Mouse (Mus musculus) hindbrain, embryonic 13.5 days (tissue): ENCODE measurements around the gene Fmnl3. TPM values are rescaled to one million over a fixed set of nuclear protein-coding genes. Genes with fewer than 3 reads are reported as not detected.

Experiments
- ATAC-seq: fragments of 200-750 bp; cut with Nextera tagmentation; 2 replicates; pipeline ENCODE4 v1.8.0; 2017; ENCODE audit warnings: moderate TSS enrichment; ENCODE audit not compliant: low FRiP score
- H3K27ac ChIP-seq: fragments of 300-500 bp; sonication (generic); 2 replicates; pipeline ENCODE4 v1.5.1; 2015; ENCODE audit warnings: inconsistent platforms, mild to moderate bottlenecking, moderate library complexity
- H3K27me3 ChIP-seq: fragments of 300-500 bp; sonication (generic); 2 replicates; pipeline ENCODE4 v1.6.1; 2015; ENCODE audit warnings: mild to moderate bottlenecking, inconsistent platforms
- H3K36me3 ChIP-seq: fragments of 300-500 bp; sonication (generic); 2 replicates; pipeline ENCODE4 v1.6.1; 2015; ENCODE audit warnings: mild to moderate bottlenecking, inconsistent platforms
- H3K4me1 ChIP-seq: fragments of 300-500 bp; sonication (generic); replicated peaks from 2 replicates; pipeline ENCODE4 v1.6.1; 2015; ENCODE audit warnings: inconsistent platforms
- H3K4me2 ChIP-seq: fragments of 300-500 bp; sonication (generic); 2 replicates; pipeline ENCODE4 v1.6.1; 2015; ENCODE audit warnings: inconsistent platforms, mild to moderate bottlenecking, moderate library complexity
- H3K4me3 ChIP-seq: fragments of 300-500 bp; sonication (generic); 2 replicates; pipeline ENCODE4 v1.5.1; 2015; ENCODE audit warnings: mild to moderate bottlenecking, inconsistent platforms
- H3K9ac ChIP-seq: fragments of 300-500 bp; sonication (generic); 2 replicates; pipeline ENCODE4 v1.6.1; 2015; ENCODE audit warnings: mild to moderate bottlenecking, inconsistent platforms
- H3K9me3 ChIP-seq: fragments of 300-500 bp; sonication (generic); 2 replicates; pipeline ENCODE4 v1.6.1; 2016; ENCODE audit warnings: inconsistent platforms
- whole genome bisulfite sequencing: fragments of 180-500 bp; shearing (Covaris S2); methylation state at CpG from one replicate; pipeline ENCODE4 v1.1.7; 2015; 5-methylcytosine and 5-hydroxymethylcytosine counted together
- polyA plus RNA-seq: library from polyadenylated mRNA; unstranded; fragments of >200 nt; fragmentation: Nextera tagmentation; extraction: Ambion mirVana; gene quantifications from 2 replicates; pipeline ENCODE4 v1.2.1, GENCODE M21; 2015

The Fmnl3 gene
- polyA plus RNA-seq, 1 experiment from 2014 or later, result 8.2 TPM

GRCm38 (mm10) chr15:99332921-99333675, 37.2 kb downstream of the Fmnl3 start:
- WGBS, result 71% methylated on average over 9 of the region's 9 CpGs
- H3K27me3 ChIP-seq, result no peaks in the 10 kb centered on the region
- H3K9ac ChIP-seq, result peak overlapping the region; percentile 31; the same call in 1 of the 2 replicates
- no peaks in the 10 kb centered on the region for H3K9me3 ChIP-seq
- H3K27ac ChIP-seq, result peak overlapping the region; percentile 81
- H3K4me2 ChIP-seq, result no peak overlapping the region
- H3K4me1 ChIP-seq, result peaks cover 31% of the 10 kb centered on the region
- peaks cover 14% of the 10 kb centered on the region for H3K36me3 ChIP-seq
- no peak overlapping the region for H3K4me3 ChIP-seq
- peak; percentile 28; the same call in 1 of the 2 replicates for ATAC-seq

GRCm38 (mm10) chr15:99332111-99332510, 38.2 kb downstream of the Fmnl3 start:
- Histone ChIP-seq H3K4me3 (no peak overlapping the region), H3K4me2 (no peak overlapping the region), H3K27ac (peak overlapping the region; percentile 81; the same call in 1 of the 2 replicates), H3K27me3 (no peaks in the 10 kb centered on the region), H3K9ac (no peak overlapping the region), H3K36me3 (peaks cover 24% of the 10 kb centered on the region), H3K9me3 (no peaks in the 10 kb centered on the region), H3K4me1 (peaks cover 28% of the 10 kb centered on the region)
- ATAC-seq, result no peak

GRCm38 (mm10) chr15:99331341-99331740, 38.9 kb downstream of the Fmnl3 start:
- no peak overlapping the region for H3K4me2 ChIP-seq
- 64% methylated on average over 5 of the region's 5 CpGs for WGBS
- H3K9ac ChIP-seq, result no peak overlapping the region
- peaks cover 27% of the 10 kb centered on the region for H3K36me3 ChIP-seq
- no peaks in the 10 kb centered on the region for H3K9me3 ChIP-seq
- H3K4me3 ChIP-seq, result no peak overlapping the region
- no peak overlapping the region for H3K27ac ChIP-seq
- H3K4me1 ChIP-seq, result peaks cover 28% of the 10 kb centered on the region
- ATAC-seq, result no peak
- H3K27me3 ChIP-seq, result no peaks in the 10 kb centered on the region

- no peak for ATAC-seq
- Histone ChIP-seq H3K36me3 (peaks cover 32% of the 10 kb centered on the region), H3K27ac (no peak overlapping the region), H3K9me3 (no peaks in the 10 kb centered on the region), H3K4me1 (peaks cover 28% of the 10 kb centered on the region), H3K27me3 (no peaks in the 10 kb centered on the region), H3K4me3 (no peak overlapping the region), H3K9ac (no peak overlapping the region), H3K4me2 (no peak overlapping the region)
- 77% methylated on average over 2 of the region's 2 CpGs for WGBS
Measured at GRCm38 (mm10) chr15:99330324-99330723, 40.0 kb downstream of the Fmnl3 start.

- no peaks in the 10 kb centered on the region for H3K27me3 ChIP-seq
- no peak overlapping the region for H3K9ac ChIP-seq
- no peak overlapping the region for H3K4me3 ChIP-seq
- H3K4me1 ChIP-seq, result peaks cover 10% of the 10 kb centered on the region; the same call in 1 of the 2 replicates
- peaks cover 54% of the 10 kb centered on the region for H3K36me3 ChIP-seq
- 96% methylated on average over 5 of the region's 5 CpGs for WGBS
- no peak for ATAC-seq
- H3K27ac ChIP-seq, result no peak overlapping the region
- H3K4me2 ChIP-seq, result no peak overlapping the region
- H3K9me3 ChIP-seq, result no peaks in the 10 kb centered on the region
Measured at GRCm38 (mm10) chr15:99328011-99328410, 42.3 kb downstream of the Fmnl3 start.

- H3K36me3 ChIP-seq, result peaks cover 65% of the 10 kb centered on the region
- no peaks in the 10 kb centered on the region for H3K9me3 ChIP-seq
Measured at GRCm38 (mm10) chr15:99326959-99327358, 43.3 kb downstream of the Fmnl3 start.

GRCm38 (mm10) chr15:99326407-99326806, 43.9 kb downstream of the Fmnl3 start:
- H3K27ac ChIP-seq, result no peak overlapping the region
- no peaks in the 10 kb centered on the region for H3K9me3 ChIP-seq
- no peak for ATAC-seq
- H3K36me3 ChIP-seq, result peaks cover 70% of the 10 kb centered on the region
- H3K4me2 ChIP-seq, result no peak overlapping the region
- no peaks in the 10 kb centered on the region for H3K27me3 ChIP-seq
- H3K4me3 ChIP-seq, result no peak overlapping the region
- H3K4me1 ChIP-seq, result 0 out of 2 replicates have a peak, but pooled peaks cover 1% of the 10 kb centered on the region
- no peak overlapping the region for H3K9ac ChIP-seq
- WGBS, result 61% methylated on average over 2 of the region's 2 CpGs

More at GRCm38 (mm10) chr15:99326959-99327358, 43.3 kb downstream of the Fmnl3 start:
- no peak for ATAC-seq
- WGBS, result 83% methylated on average over 1 of the region's 1 CpGs
- Histone ChIP-seq H3K9ac (no peak overlapping the region), H3K27me3 (no peaks in the 10 kb centered on the region), H3K4me3 (no peak overlapping the region), H3K27ac (no peak overlapping the region), H3K4me1 (peaks cover 7% of the 10 kb centered on the region; the same call in 1 of the 2 replicates), H3K4me2 (no peak overlapping the region)

- peaks cover 78% of the 10 kb centered on the region for H3K36me3 ChIP-seq
- H3K4me3 ChIP-seq, result no peak overlapping the region
- no peaks in the 10 kb centered on the region for H3K27me3 ChIP-seq
- no peak overlapping the region for H3K4me2 ChIP-seq
- no peak overlapping the region for H3K9ac ChIP-seq
- 92% methylated on average over 6 of the region's 6 CpGs for WGBS
- H3K4me1 ChIP-seq, result no peaks in the 10 kb centered on the region
- no peak overlapping the region for H3K27ac ChIP-seq
- ATAC-seq, result no peak
- H3K9me3 ChIP-seq, result no peaks in the 10 kb centered on the region
Measured at GRCm38 (mm10) chr15:99325598-99325997, 44.7 kb downstream of the Fmnl3 start.

GRCm38 (mm10) chr15:99324151-99324550, 46.1 kb downstream of the Fmnl3 start:
- Histone ChIP-seq H3K9me3 (no peaks in the 10 kb centered on the region), H3K4me1 (no peaks in the 10 kb centered on the region), H3K4me2 (no peak overlapping the region), H3K9ac (no peak overlapping the region), H3K27me3 (no peaks in the 10 kb centered on the region), H3K4me3 (no peak overlapping the region), H3K27ac (no peak overlapping the region), H3K36me3 (peaks cover 87% of the 10 kb centered on the region)
- ATAC-seq, result no peak
- WGBS, result 92% methylated on average over 9 of the region's 9 CpGs

- Histone ChIP-seq H3K36me3 (peaks cover 95% of the 10 kb centered on the region), H3K27ac (peak overlapping the region; percentile 35; the same call in 1 of the 2 replicates)
- WGBS, result 88% methylated on average over 9 of the region's 9 CpGs
Measured at GRCm38 (mm10) chr15:99320978-99321377, 49.3 kb downstream of the Fmnl3 start.

GRCm38 (mm10) chr15:99320168-99320674, 50.1 kb downstream of the Fmnl3 start:
- Histone ChIP-seq H3K27me3 (no peaks in the 10 kb centered on the region), H3K9ac (no peak overlapping the region), H3K36me3 (peaks cover 96% of the 10 kb centered on the region), H3K9me3 (no peaks in the 10 kb centered on the region), H3K4me3 (no peak overlapping the region), H3K4me1 (0 out of 2 replicates have a peak, but pooled peaks cover 3% of the 10 kb centered on the region), H3K4me2 (no peak overlapping the region), H3K27ac (peak overlapping the region; percentile 52; the same call in 1 of the 2 replicates)
- no peak for ATAC-seq
- 84% methylated on average over 10 of the region's 10 CpGs for WGBS

More at GRCm38 (mm10) chr15:99320978-99321377, 49.3 kb downstream of the Fmnl3 start:
- Histone ChIP-seq H3K27me3 (no peaks in the 10 kb centered on the region), H3K9ac (no peak overlapping the region), H3K9me3 (no peaks in the 10 kb centered on the region), H3K4me1 (0 out of 2 replicates have a peak, but pooled peaks cover 3% of the 10 kb centered on the region), H3K4me3 (no peak overlapping the region), H3K4me2 (no peak overlapping the region)
- no peak for ATAC-seq

GRCm38 (mm10) chr15:99319411-99319871, 50.8 kb downstream of the Fmnl3 start:
- no peak for ATAC-seq
- Histone ChIP-seq H3K27me3 (no peaks in the 10 kb centered on the region), H3K9ac (no peak overlapping the region), H3K4me2 (no peak overlapping the region), H3K4me1 (0 out of 2 replicates have a peak, but pooled peaks cover 3% of the 10 kb centered on the region), H3K27ac (peak overlapping the region; percentile 52; the same call in 1 of the 2 replicates), H3K9me3 (no peaks in the 10 kb centered on the region), H3K36me3 (peaks cover 96% of the 10 kb centered on the region), H3K4me3 (no peak overlapping the region)
- 79% methylated on average over 3 of the region's 3 CpGs for WGBS
